Mouse (Mus musculus): ENCODE data around the gene Mroh7. TPM values are rescaled to one million over a fixed set of nuclear protein-coding genes. Genes with fewer than 3 reads are reported as not detected.

Mroh7 gene
- polyA plus RNA-seq, 1 experiment from 2014 or later: 0.14 TPM

GRCm38 (mm10) chr4:106633281-106634085 is 97.2 kb downstream of the Mroh7 start:
- no peak overlapping the region; the same call in 1 of the 2 replicates for H3K4me2 ChIP-seq (ENCODE audit: low read depth, low read length)
- 28% methylated on average over 8 of the region's 8 CpGs for WGBS
- no peaks in the 10 kb centered on the region for H3K27me3 ChIP-seq (ENCODE audit: control insufficient read depth, insufficient read depth, low read length)
- H3K4me1 ChIP-seq (ENCODE audit: control insufficient read depth, insufficient read depth, low read length): peaks cover 29% of the 10 kb centered on the region
- ATAC-seq (ENCODE audit: insufficient read depth, low FRiP score): peak; percentile 37; the same call in 1 of the 2 replicates
- H3K4me3 ChIP-seq (replicated peaks; ENCODE audit: low read length): no peak overlapping the region
- no peaks in the 10 kb centered on the region for H3K36me3 ChIP-seq (ENCODE audit: control insufficient read depth, insufficient read depth, low read length)
- peak overlapping the region; percentile 79 for H3K27ac ChIP-seq (ENCODE audit: low read length)
- H3K9ac ChIP-seq (ENCODE audit: low read length): no peak overlapping the region
- H3K9me3 ChIP-seq (replicated peaks; ENCODE audit: control insufficient read depth, low read length): no peaks in the 10 kb centered on the region

GRCm38 (mm10) chr4:106632313-106632712 is 98.4 kb downstream of the Mroh7 start:
- ATAC-seq (ENCODE audit: insufficient read depth, low FRiP score): no peak
- H3K36me3 ChIP-seq (ENCODE audit: control insufficient read depth, insufficient read depth, low read length): no peaks in the 10 kb centered on the region
- H3K27ac ChIP-seq (ENCODE audit: low read length): peak overlapping the region; percentile 79; the same call in 1 of the 2 replicates
- no peaks in the 10 kb centered on the region for H3K9me3 ChIP-seq (replicated peaks; ENCODE audit: control insufficient read depth, low read length)
- no peak overlapping the region for H3K9ac ChIP-seq (ENCODE audit: low read length)
- H3K4me3 ChIP-seq (replicated peaks; ENCODE audit: low read length): no peak overlapping the region
- peaks cover 33% of the 10 kb centered on the region for H3K4me1 ChIP-seq (ENCODE audit: control insufficient read depth, insufficient read depth, low read length)
- no peak overlapping the region for H3K4me2 ChIP-seq (ENCODE audit: low read depth, low read length)
- H3K27me3 ChIP-seq (ENCODE audit: control insufficient read depth, insufficient read depth, low read length): no peaks in the 10 kb centered on the region
- WGBS: 29% methylated on average over 2 of the region's 3 CpGs

Other genes starting within 250 kb of the Mroh7 start
- gene Bsnd, start 238.6 kb downstream of the Mroh7 start, polyA plus RNA-seq (2015; fragmentation: Nextera tagmentation; extraction: Ambion mirVana): not detected in 2 replicates
- 4.2 and 4.9 TPM in 2 replicates for gene Dhcr24, start 169.9 kb downstream of the Mroh7 start, polyA plus RNA-seq (2015; fragmentation: Nextera tagmentation; extraction: Ambion mirVana)
- gene Lexm, start 113.7 kb downstream of the Mroh7 start, polyA plus RNA-seq (2015; fragmentation: Nextera tagmentation; extraction: Ambion mirVana): not detected in 2 replicates
- gene Ttc22, start 108.5 kb downstream of the Mroh7 start, polyA plus RNA-seq (2015; fragmentation: Nextera tagmentation; extraction: Ambion mirVana): 12.6 and 15.3 TPM in 2 replicates
- 12.8 and 13.8 TPM in 2 replicates for gene Pars2, start 79.9 kb downstream of the Mroh7 start, polyA plus RNA-seq (2015; fragmentation: Nextera tagmentation; extraction: Ambion mirVana)
- gene Ttc4, start 52.0 kb downstream of the Mroh7 start, polyA plus RNA-seq (2015; fragmentation: Nextera tagmentation; extraction: Ambion mirVana): 82.7 and 83.3 TPM in 2 replicates
- 5.4 and 7.7 TPM in 2 replicates for gene Fam151a, start 3.0 kb upstream of the Mroh7 start, polyA plus RNA-seq (2015; fragmentation: Nextera tagmentation; extraction: Ambion mirVana)
- gene Acot11, start 74.1 kb upstream of the Mroh7 start, polyA plus RNA-seq (2015; fragmentation: Nextera tagmentation; extraction: Ambion mirVana): 7.9 and 10.5 TPM in 2 replicates
- 48.4 and 52.8 TPM in 2 replicates for gene Ssbp3, start 179.8 kb upstream of the Mroh7 start, polyA plus RNA-seq (2015; fragmentation: Nextera tagmentation; extraction: Ambion mirVana)

All from stomach, embryonic 16.5 days (tissue).